Mouse (Mus musculus): ENCODE data around the gene Gm20388. TPM values are rescaled to one million over a fixed set of nuclear protein-coding genes. Genes with fewer than 3 reads are reported as not detected.

Gm20388 gene
- polyA plus RNA-seq, 1 experiment from 2014 or later: 5.3 TPM

GRCm38 (mm10) chr8:120084783-120085182 is 174.1 kb downstream of the Gm20388 start:
- WGBS: 87% methylated on average over 8 of the region's 8 CpGs
- Histone ChIP-seq H3K36me3 (ENCODE audit: control insufficient read depth, insufficient read depth, low read length) (peaks cover 32% of the 10 kb centered on the region), H3K4me2 (no peak overlapping the region), H3K9ac (ENCODE audit: low read depth, low read length) (no peak overlapping the region), H3K27me3 (replicated peaks; ENCODE audit: control insufficient read depth, insufficient read depth, low read length) (no peaks in the 10 kb centered on the region), H3K4me1 (replicated peaks; ENCODE audit: control insufficient read depth, insufficient read depth, low read length) (no peaks in the 10 kb centered on the region), H3K27ac (ENCODE audit: low read depth, low read length) (no peak overlapping the region), H3K9me3 (ENCODE audit: control insufficient read depth, low read length) (no peaks in the 10 kb centered on the region), H3K4me3 (ENCODE audit: low read depth, low read length) (no peak overlapping the region)
- ATAC-seq (replicated peaks; ENCODE audit: low FRiP score) (no peak), DNase-seq (ENCODE audit: low spot score) (no peak)

GRCm38 (mm10) chr8:120089511-120089910 is 178.9 kb downstream of the Gm20388 start:
- peaks cover 39% of the 10 kb centered on the region for H3K36me3 ChIP-seq (ENCODE audit: control insufficient read depth, insufficient read depth, low read length)
- 81% methylated on average over 7 of the region's 7 CpGs for WGBS
- no peak for ATAC-seq (replicated peaks; ENCODE audit: low FRiP score)

GRCm38 (mm10) chr8:120091032-120091431 is 180.4 kb downstream of the Gm20388 start:
- Histone ChIP-seq H3K9me3 (ENCODE audit: control insufficient read depth, low read length) (no peaks in the 10 kb centered on the region), H3K4me1 (replicated peaks; ENCODE audit: control insufficient read depth, insufficient read depth, low read length) (no peaks in the 10 kb centered on the region), H3K27me3 (replicated peaks; ENCODE audit: control insufficient read depth, insufficient read depth, low read length) (no peaks in the 10 kb centered on the region), H3K4me2 (no peak overlapping the region), H3K36me3 (ENCODE audit: control insufficient read depth, insufficient read depth, low read length) (peaks cover 30% of the 10 kb centered on the region), H3K4me3 (ENCODE audit: low read depth, low read length) (no peak overlapping the region), H3K27ac (ENCODE audit: low read depth, low read length) (no peak overlapping the region), H3K9ac (ENCODE audit: low read depth, low read length) (no peak overlapping the region)
- 90% methylated on average over 3 of the region's 3 CpGs for WGBS
- DNase-seq (ENCODE audit: low spot score) (no peak), ATAC-seq (replicated peaks; ENCODE audit: low FRiP score) (no peak)

More at GRCm38 (mm10) chr8:120089511-120089910, 178.9 kb downstream of the Gm20388 start:
- no peak overlapping the region for H3K4me3 ChIP-seq (ENCODE audit: low read depth, low read length)
- no peaks in the 10 kb centered on the region for H3K4me1 ChIP-seq (replicated peaks; ENCODE audit: control insufficient read depth, insufficient read depth, low read length)
- no peak overlapping the region for H3K27ac ChIP-seq (ENCODE audit: low read depth, low read length)
- H3K9ac ChIP-seq (ENCODE audit: low read depth, low read length): no peak overlapping the region
- DNase-seq (ENCODE audit: low spot score): no peak
- H3K4me2 ChIP-seq: no peak overlapping the region
- no peaks in the 10 kb centered on the region for H3K9me3 ChIP-seq (ENCODE audit: control insufficient read depth, low read length)
- no peaks in the 10 kb centered on the region for H3K27me3 ChIP-seq (replicated peaks; ENCODE audit: control insufficient read depth, insufficient read depth, low read length)

- WGBS: 88% methylated on average over 3 of the region's 3 CpGs
- Histone ChIP-seq H3K4me1 (replicated peaks; ENCODE audit: control insufficient read depth, insufficient read depth, low read length) (no peaks in the 10 kb centered on the region), H3K4me3 (ENCODE audit: low read depth, low read length) (no peak overlapping the region), H3K27me3 (replicated peaks; ENCODE audit: control insufficient read depth, insufficient read depth, low read length) (no peaks in the 10 kb centered on the region), H3K4me2 (no peak overlapping the region), H3K9me3 (ENCODE audit: control insufficient read depth, low read length) (no peaks in the 10 kb centered on the region), H3K9ac (ENCODE audit: low read depth, low read length) (no peak overlapping the region), H3K27ac (ENCODE audit: low read depth, low read length) (no peak overlapping the region; the same call in 1 of the 2 replicates), H3K36me3 (ENCODE audit: control insufficient read depth, insufficient read depth, low read length) (peaks cover 21% of the 10 kb centered on the region; the same call in 1 of the 2 replicates)
- ATAC-seq (replicated peaks; ENCODE audit: low FRiP score): no peak
- DNase-seq (ENCODE audit: low spot score): no peak
Observed at GRCm38 (mm10) chr8:120093103-120093502, 182.5 kb downstream of the Gm20388 start.

GRCm38 (mm10) chr8:120094801-120095200 is 184.2 kb downstream of the Gm20388 start:
- H3K4me3 ChIP-seq (ENCODE audit: low read depth, low read length): no peak overlapping the region
- DNase-seq (ENCODE audit: low spot score) (no peak), ATAC-seq (replicated peaks; ENCODE audit: low FRiP score) (no peak)
- no peaks in the 10 kb centered on the region for H3K9me3 ChIP-seq (ENCODE audit: control insufficient read depth, low read length)
- H3K4me1 ChIP-seq (replicated peaks; ENCODE audit: control insufficient read depth, insufficient read depth, low read length): no peaks in the 10 kb centered on the region
- 83% methylated on average over 10 of the region's 10 CpGs for WGBS
- no peak overlapping the region for H3K9ac ChIP-seq (ENCODE audit: low read depth, low read length)
- no peak overlapping the region for H3K27ac ChIP-seq (ENCODE audit: low read depth, low read length)
- H3K4me2 ChIP-seq: no peak overlapping the region
- peaks cover 21% of the 10 kb centered on the region; the same call in 1 of the 2 replicates for H3K36me3 ChIP-seq (ENCODE audit: control insufficient read depth, insufficient read depth, low read length)
- no peaks in the 10 kb centered on the region for H3K27me3 ChIP-seq (replicated peaks; ENCODE audit: control insufficient read depth, insufficient read depth, low read length)

- Histone ChIP-seq H3K27me3 (replicated peaks; ENCODE audit: control insufficient read depth, insufficient read depth, low read length) (no peaks in the 10 kb centered on the region), H3K4me1 (replicated peaks; ENCODE audit: control insufficient read depth, insufficient read depth, low read length) (peaks cover 6% of the 10 kb centered on the region), H3K9ac (ENCODE audit: low read depth, low read length) (no peak overlapping the region), H3K9me3 (ENCODE audit: control insufficient read depth, low read length) (no peaks in the 10 kb centered on the region), H3K4me2 (no peak overlapping the region), H3K36me3 (ENCODE audit: control insufficient read depth, insufficient read depth, low read length) (peaks cover 13% of the 10 kb centered on the region; the same call in 1 of the 2 replicates), H3K4me3 (ENCODE audit: low read depth, low read length) (no peak overlapping the region), H3K27ac (ENCODE audit: low read depth, low read length) (no peak overlapping the region)
- 70% methylated on average over 2 of the region's 2 CpGs for WGBS
- no peak for DNase-seq (ENCODE audit: low spot score)
- no peak for ATAC-seq (replicated peaks; ENCODE audit: low FRiP score)
Observed at GRCm38 (mm10) chr8:120096486-120096885, 185.8 kb downstream of the Gm20388 start.

- H3K27ac ChIP-seq (ENCODE audit: low read depth, low read length): peak overlapping the region; percentile 64; the same call in 1 of the 2 replicates
- no peaks in the 10 kb centered on the region; the same call in 1 of the 2 replicates for H3K36me3 ChIP-seq (ENCODE audit: control insufficient read depth, insufficient read depth, low read length)
- ATAC-seq (replicated peaks; ENCODE audit: low FRiP score): no peak; the same call in 1 of the 2 replicates
- DNase-seq (ENCODE audit: low spot score): no peak
- H3K9ac ChIP-seq (ENCODE audit: low read depth, low read length): peak overlapping the region; percentile 86
- no peaks in the 10 kb centered on the region for H3K9me3 ChIP-seq (ENCODE audit: control insufficient read depth, low read length)
- peaks cover 12% of the 10 kb centered on the region for H3K4me1 ChIP-seq (replicated peaks; ENCODE audit: control insufficient read depth, insufficient read depth, low read length)
- H3K27me3 ChIP-seq (replicated peaks; ENCODE audit: control insufficient read depth, insufficient read depth, low read length): no peaks in the 10 kb centered on the region
- 5% methylated on average over 25 of the region's 25 CpGs for WGBS
- peak overlapping the region; percentile 95 for H3K4me2 ChIP-seq
- peak overlapping the region; percentile 96 for H3K4me3 ChIP-seq (ENCODE audit: low read depth, low read length)
Observed at GRCm38 (mm10) chr8:120100388-120101067, 189.9 kb downstream of the Gm20388 start.

GRCm38 (mm10) chr8:120101068-120101972 is 190.7 kb downstream of the Gm20388 start, which contains the start of gene Zdhhc7:
Zdhhc7 (minus strand) TSS chr8:120101482.
- Histone ChIP-seq H3K4me3 (ENCODE audit: low read depth, low read length) (peak within 1 kb of the TSS; percentile 96), H3K36me3 (ENCODE audit: control insufficient read depth, insufficient read depth, low read length) (no peaks in the 10 kb centered on the region; the same call in 1 of the 2 replicates), H3K4me1 (replicated peaks; ENCODE audit: control insufficient read depth, insufficient read depth, low read length) (peaks cover 12% of the 10 kb centered on the region), H3K27ac (ENCODE audit: low read depth, low read length) (peak within 1 kb of the TSS; percentile 64), H3K9ac (ENCODE audit: low read depth, low read length) (peak within 1 kb of the TSS; percentile 86), H3K27me3 (replicated peaks; ENCODE audit: control insufficient read depth, insufficient read depth, low read length) (no peaks in the 10 kb centered on the region), H3K4me2 (peak within 1 kb of the TSS; percentile 95), H3K9me3 (ENCODE audit: control insufficient read depth, low read length) (no peaks in the 10 kb centered on the region)
- WGBS: under 1% methylated on average over 88 of the region's 88 CpGs
- ATAC-seq (replicated peaks; ENCODE audit: low FRiP score) (peak; percentile 80), DNase-seq (ENCODE audit: low spot score) (peak; percentile 85)
